Mouse (Mus musculus) liver, embryonic 14.5 days (tissue): ENCODE measurements at regions not wholly inside any gene's neighbourhood (a gene's known extent, or its start where the extent isn't known, plus 50 kb on each side); places are given as distances from the start of the nearest gene placed in this dataset.

Experiments
- ATAC-seq: fragments of 200-750 bp; cut with Nextera tagmentation; 2 replicates; pipeline ENCODE4 v1.8.0; 2017; ENCODE audit warnings: moderate number of reproducible peaks, mild to moderate bottlenecking, moderate library complexity; ENCODE audit not compliant: insufficient read depth
- DNase-seq, 3 experiments: peaks; one replicate each; pipeline ENCODE4 v3.0.0-alpha.2; 2012 to 2013; ENCODE audit warnings: low read depth in 3 of 3, low spot score in 3 of 3
- H3K27ac ChIP-seq: fragments of 300-500 bp; sonication (generic); 2 replicates; pipeline ENCODE4 v1.5.1; 2014; ENCODE audit warnings: moderate library complexity, mild to moderate bottlenecking, control low read depth, inconsistent platforms
- H3K27me3 ChIP-seq: fragments of 300-500 bp; sonication (generic); 2 replicates; pipeline ENCODE4 v1.6.1; 2014; ENCODE audit warnings: mild to moderate bottlenecking, low read length, moderate library complexity; ENCODE audit not compliant: control insufficient read depth, insufficient read depth
- H3K36me3 ChIP-seq: fragments of 300-500 bp; sonication (generic); replicated peaks from 2 replicates; pipeline ENCODE4 v1.6.1; 2014; ENCODE audit warnings: low read depth; ENCODE audit not compliant: control insufficient read depth, insufficient read depth
- H3K4me1 ChIP-seq, 2 experiments: fragments of 200-500 bp in 1 of 2; fragments of 300-500 bp in 1 of 2; sonication (generic) in 1 of 2; replicated peaks; 2 replicates each; pipeline ENCODE4 v1.6.1; 2012 to 2014; ENCODE audit warnings: antibody characterized with exemption in 1 of 2, inconsistent platforms in 1 of 2, low read length in 1 of 2; ENCODE audit not compliant: control insufficient read depth in 2 of 2, insufficient read depth in 2 of 2
- H3K4me2 ChIP-seq: fragments of 300-500 bp; sonication (generic); 2 replicates; pipeline ENCODE4 v1.6.1; 2014; ENCODE audit warnings: low read depth, mild to moderate bottlenecking, control low read depth, moderate library complexity
- H3K4me3 ChIP-seq, 2 experiments: fragments of 200-500 bp in 1 of 2; fragments of 300-500 bp in 1 of 2; sonication (generic) in 1 of 2; 2 replicates each; pipeline ENCODE4 v1.5.1; 2012 to 2014; ENCODE audit warnings: low read depth in 2 of 2, low read length in 2 of 2, mild to moderate bottlenecking in 2 of 2, control low read depth in 1 of 2, inconsistent platforms in 1 of 2, moderate library complexity in 1 of 2; ENCODE audit not compliant: insufficient read depth in 1 of 2
- H3K9ac ChIP-seq: fragments of 300-500 bp; sonication (generic); replicated peaks from 2 replicates; pipeline ENCODE4 v1.6.1; 2014; ENCODE audit warnings: mild to moderate bottlenecking, control low read depth, moderate library complexity
- H3K9me3 ChIP-seq: fragments of 300-500 bp; sonication (generic); 2 replicates; pipeline ENCODE4 v1.6.1; 2016; ENCODE audit warnings: low read length, mixed read lengths; ENCODE audit not compliant: control insufficient read depth
- CTCF ChIP-seq: IDR thresholded peaks from 2 replicates; pipeline ENCODE4 v1.5.1; 2016; ENCODE audit warnings: antibody characterized with exemption, low read depth, control low read depth
- EP300 ChIP-seq: IDR thresholded peaks from 2 replicates; pipeline ENCODE4 v1.6.1; 2016; ENCODE audit warnings: antibody characterized with exemption, low read depth
- WGBS: fragments of 180-500 bp; shearing (Covaris S2); extraction: QIAGEN DNeasy Blood & Tissue Kit; methylation state at CpG from one replicate; pipeline ENCODE4 v1.1.7; 2014; ENCODE audit not compliant: insufficient replicate concordance; 5-methylcytosine and 5-hydroxymethylcytosine counted together

- Histone ChIP-seq H3K4me3 (no peak overlapping the region), H3K36me3 (no peaks in the 10 kb centered on the region), H3K9me3 (no peaks in the 10 kb centered on the region), H3K4me1 (no peaks in the 10 kb centered on the region), H3K4me2 (no peak overlapping the region), H3K27ac (no peak overlapping the region), H3K27me3 (no peaks in the 10 kb centered on the region), H3K9ac (no peak overlapping the region)
- TF ChIP-seq CTCF = no peak
- TF ChIP-seq EP300 = no peak
- WGBS = 27% methylated on average over 7 of the region's 7 CpGs
- DNase-seq (no peak), ATAC-seq (no peak)
Observed at GRCm38 (mm10) chr6:7472366-7473026, 82.2 kb upstream of the Tac1 start.

- no peak overlapping the region for H3K4me3 ChIP-seq
Observed at GRCm38 (mm10) chr6:7473730-7474129, 80.9 kb upstream of the Tac1 start.

GRCm38 (mm10) chr6:7476907-7477306 lies 77.8 kb upstream of the Tac1 start:
- no peak overlapping the region for H3K4me3 ChIP-seq
- H3K36me3 ChIP-seq = no peaks in the 10 kb centered on the region
- no peaks in the 10 kb centered on the region for H3K9me3 ChIP-seq
- no peak overlapping the region for H3K27ac ChIP-seq
- TF ChIP-seq CTCF (no peak), EP300 (no peak)
- DNase-seq (no peak), ATAC-seq (no peak)
- no peaks in the 10 kb centered on the region for H3K4me1 ChIP-seq
- 60% methylated on average over 1 of the region's 1 CpGs for WGBS
- no peak overlapping the region for H3K4me2 ChIP-seq
- no peak overlapping the region for H3K9ac ChIP-seq
- no peaks in the 10 kb centered on the region for H3K27me3 ChIP-seq

More at GRCm38 (mm10) chr6:7473730-7474129, 80.9 kb upstream of the Tac1 start:
- H3K4me1 ChIP-seq = no peaks in the 10 kb centered on the region
- H3K27ac ChIP-seq = no peak overlapping the region
- DNase-seq (no peak), ATAC-seq (no peak)
- 35% methylated on average over 3 of the region's 3 CpGs for WGBS
- H3K9me3 ChIP-seq = no peaks in the 10 kb centered on the region
- no peak for TF ChIP-seq CTCF
- TF ChIP-seq EP300 = no peak
- H3K9ac ChIP-seq = no peak overlapping the region
- no peak overlapping the region for H3K4me2 ChIP-seq
- no peaks in the 10 kb centered on the region for H3K27me3 ChIP-seq
- H3K36me3 ChIP-seq = no peaks in the 10 kb centered on the region

GRCm38 (mm10) chr6:7494299-7494698 lies 60.4 kb upstream of the Tac1 start:
- Histone ChIP-seq H3K9me3 (no peaks in the 10 kb centered on the region), H3K27ac (no peak overlapping the region), H3K9ac (no peak overlapping the region), H3K4me1 (no peaks in the 10 kb centered on the region), H3K27me3 (no peaks in the 10 kb centered on the region), H3K4me3 (no peak overlapping the region), H3K4me2 (no peak overlapping the region), H3K36me3 (no peaks in the 10 kb centered on the region)
- ATAC-seq (no peak), DNase-seq (no peak)
- TF ChIP-seq EP300 (no peak), CTCF (no peak)
- WGBS = 47% methylated on average over 2 of the region's 2 CpGs

GRCm38 (mm10) chr6:7496766-7497165 lies 57.9 kb upstream of the Tac1 start:
- Histone ChIP-seq H3K9me3 (no peaks in the 10 kb centered on the region), H3K4me3 (no peak overlapping the region), H3K9ac (no peak overlapping the region), H3K27me3 (no peaks in the 10 kb centered on the region), H3K27ac (no peak overlapping the region), H3K4me2 (no peak overlapping the region), H3K4me1 (no peaks in the 10 kb centered on the region), H3K36me3 (no peaks in the 10 kb centered on the region)
- TF ChIP-seq CTCF (no peak), EP300 (no peak)
- ATAC-seq = no peak
- DNase-seq = no peak
- 59% methylated on average over 3 of the region's 3 CpGs for WGBS
